Mouse (Mus musculus) lung, adult 2 months (tissue): ENCODE results near the gene Srxn1. TPM values are rescaled to one million over a fixed set of nuclear protein-coding genes. Genes with fewer than 3 reads are reported as not detected.

ENCODE experiments used
- DNase-seq: peaks from one replicate; pipeline ENCODE4 v3.0.0; 2022
- H3K4me1 ChIP-seq: fragments of 200-500 bp; 2 replicates; pipeline ENCODE4 v1.6.1; 2011; ENCODE audit warnings: low read length; ENCODE audit not compliant: control insufficient read depth, insufficient read depth
- H3K4me3 ChIP-seq: fragments of 200-500 bp; replicated peaks from 2 replicates; pipeline ENCODE3; 2011; ENCODE audit warnings: low read depth, mild to moderate bottlenecking, control low read depth, low read length; ENCODE audit errors: extremely low read depth
- CTCF ChIP-seq: fragments of 200-500 bp; IDR thresholded peaks from 2 replicates; pipeline ENCODE4 v1.5.1; 2011; ENCODE audit warnings: mild to moderate bottlenecking, low read length, control low read depth; ENCODE audit not compliant: insufficient read depth
- POLR2A ChIP-seq: fragments of 200-500 bp; IDR thresholded peaks from 2 replicates; pipeline ENCODE4 v1.6.1; 2011; ENCODE audit warnings: low read depth, mild to moderate bottlenecking, control low read depth, low read length, borderline replicate concordance; ENCODE audit errors: extremely low read depth
- WGBS: fragments of 180-500 bp; shearing (Covaris S2); methylation state at CpG from one replicate; pipeline ENCODE4 v1.1.7; 2018; 5-methylcytosine and 5-hydroxymethylcytosine counted together
- polyA plus RNA-seq: library from polyadenylated mRNA; depleted of rRNA; stranded (reverse); fragments of >200 nt; gene quantifications from 2 replicates; pipeline ENCODE4 v1.2.3, GENCODE M21; 2012

Gene Srxn1
- polyA plus RNA-seq, 1 experiment: 54.8 TPM

- WGBS: 3% methylated on average over 4 of the region's 4 CpGs
- H3K4me3 ChIP-seq: no peak overlapping the region
- peak; percentile 46 for DNase-seq
- H3K4me1 ChIP-seq: no peaks in the 10 kb centered on the region; the same call in 1 of the 2 replicates
- TF ChIP-seq POLR2A (no peak), CTCF (peak; percentile 75)
These were observed 16.2 kb upstream of the Srxn1 start for GRCm38 (mm10) chr2:152089078-152089477.

GRCm38 (mm10) chr2:152089581-152089980 lies 15.7 kb upstream of the Srxn1 start:
- Histone ChIP-seq H3K4me3 (no peak overlapping the region), H3K4me1 (no peaks in the 10 kb centered on the region; the same call in 1 of the 2 replicates)
- 72% methylated on average over 5 of the region's 5 CpGs for WGBS
- DNase-seq: no peak
- TF ChIP-seq POLR2A: no peak
- no peak for TF ChIP-seq CTCF

- DNase-seq: no peak
- Histone ChIP-seq H3K4me3 (no peak overlapping the region), H3K4me1 (no peaks in the 10 kb centered on the region; the same call in 1 of the 2 replicates)
- TF ChIP-seq POLR2A (no peak), CTCF (no peak)
- 83% methylated on average over 5 of the region's 5 CpGs for WGBS
These were observed 14.8 kb upstream of the Srxn1 start for GRCm38 (mm10) chr2:152090486-152090885.

- 31% methylated on average over 12 of the region's 12 CpGs for WGBS
- no peak for DNase-seq
- no peak overlapping the region for H3K4me3 ChIP-seq
- TF ChIP-seq POLR2A (no peak), CTCF (no peak)
- no peaks in the 10 kb centered on the region; the same call in 1 of the 2 replicates for H3K4me1 ChIP-seq
These were observed 13.8 kb upstream of the Srxn1 start for GRCm38 (mm10) chr2:152091342-152092056.

GRCm38 (mm10) chr2:152092927-152093326 lies 12.4 kb upstream of the Srxn1 start:
- no peak for DNase-seq
- no peak overlapping the region for H3K4me3 ChIP-seq
- TF ChIP-seq POLR2A (no peak), CTCF (no peak)
- 4% methylated on average over 45 of the region's 45 CpGs for WGBS
- H3K4me1 ChIP-seq: no peaks in the 10 kb centered on the region; the same call in 1 of the 2 replicates

- Histone ChIP-seq H3K4me3 (no peak overlapping the region), H3K4me1 (no peaks in the 10 kb centered on the region; the same call in 1 of the 2 replicates)
- TF ChIP-seq POLR2A: no peak
- TF ChIP-seq CTCF: no peak
- 1% methylated on average over 49 of the region's 60 CpGs for WGBS
- no peak for DNase-seq
These were observed 11.9 kb upstream of the Srxn1 start for GRCm38 (mm10) chr2:152093356-152093792.

GRCm38 (mm10) chr2:152094856-152095545 lies 10.3 kb upstream of the Srxn1 start:
- Histone ChIP-seq H3K4me3 (no peak overlapping the region), H3K4me1 (no peaks in the 10 kb centered on the region; the same call in 1 of the 2 replicates)
- no peak for DNase-seq
- TF ChIP-seq POLR2A (no peak), CTCF (no peak)
- WGBS: 10% methylated on average over 28 of the region's 29 CpGs

GRCm38 (mm10) chr2:152096922-152097321 lies 8.4 kb upstream of the Srxn1 start:
- TF ChIP-seq POLR2A (no peak), CTCF (no peak)
- DNase-seq: no peak
- WGBS: 70% methylated on average over 2 of the region's 2 CpGs
- H3K4me3 ChIP-seq: no peak overlapping the region
- H3K4me1 ChIP-seq: no peaks in the 10 kb centered on the region; the same call in 1 of the 2 replicates

GRCm38 (mm10) chr2:152097916-152098315 lies 7.4 kb upstream of the Srxn1 start:
- WGBS: 69% methylated on average over 11 of the region's 11 CpGs
- no peak for DNase-seq
- TF ChIP-seq POLR2A: no peak
- no peak for TF ChIP-seq CTCF
- Histone ChIP-seq H3K4me1 (no peaks in the 10 kb centered on the region; the same call in 1 of the 2 replicates), H3K4me3 (no peak overlapping the region)

- no peak for DNase-seq
- 42% methylated on average over 3 of the region's 3 CpGs for WGBS
- Histone ChIP-seq H3K4me1 (peaks cover under 1% of the 10 kb centered on the region; the same call in 1 of the 2 replicates), H3K4me3 (no peak overlapping the region)
- TF ChIP-seq CTCF: no peak
- TF ChIP-seq POLR2A: no peak
These were observed 5.8 kb upstream of the Srxn1 start for GRCm38 (mm10) chr2:152099538-152099937.
